Mouse (Mus musculus) heart, embryonic 12.5 days (tissue): ENCODE results near the gene Phykpl. TPM values are rescaled to one million over a fixed set of nuclear protein-coding genes. Genes with fewer than 3 reads are reported as not detected.
A peak's percentile ranks its signal among the peaks of the same experiment; 100 is the strongest.
"Not testable (repeated sequence)": the region's sequence is repeated elsewhere in the genome, so short reads cannot be mapped to it uniquely, and the experiment has no call there.

Experiments
- ATAC-seq: fragments of 200-750 bp; cut with Nextera tagmentation; 2 replicates; pipeline ENCODE4 v1.8.0; 2017; ENCODE audit warnings: moderate TSS enrichment, moderate library complexity; ENCODE audit not compliant: insufficient number of reproducible peaks, low FRiP score
- H3K27ac ChIP-seq: fragments of 300-500 bp; sonication (generic); 2 replicates; pipeline ENCODE4 v1.5.1; 2016; ENCODE audit warnings: mild to moderate bottlenecking, moderate library complexity; ENCODE audit not compliant: poor library complexity, severe bottlenecking
- H3K27me3 ChIP-seq: fragments of 300-500 bp; sonication (generic); replicated peaks from 2 replicates; pipeline ENCODE4 v1.6.1; 2016; ENCODE audit warnings: mild to moderate bottlenecking, moderate library complexity
- H3K36me3 ChIP-seq: fragments of 300-500 bp; sonication (generic); 2 replicates; pipeline ENCODE4 v1.6.1; 2016; ENCODE audit warnings: mild to moderate bottlenecking, moderate library complexity
- H3K4me1 ChIP-seq: fragments of 300-500 bp; sonication (generic); replicated peaks from 2 replicates; pipeline ENCODE4 v1.6.1; 2016; ENCODE audit warnings: mild to moderate bottlenecking
- H3K4me2 ChIP-seq: fragments of 300-500 bp; sonication (generic); 2 replicates; pipeline ENCODE4 v1.6.1; 2016; ENCODE audit warnings: mild to moderate bottlenecking, moderate library complexity
- H3K4me3 ChIP-seq: fragments of 300-500 bp; sonication (generic); 2 replicates; pipeline ENCODE4 v1.5.1; 2016; ENCODE audit warnings: mild to moderate bottlenecking
- H3K9ac ChIP-seq: fragments of 300-500 bp; sonication (generic); 2 replicates; pipeline ENCODE4 v1.6.1; 2016; ENCODE audit warnings: mild to moderate bottlenecking, moderate library complexity
- H3K9me3 ChIP-seq: fragments of 300-500 bp; sonication (generic); replicated peaks from 2 replicates; pipeline ENCODE4 v1.6.1; 2016; ENCODE audit warnings: mild to moderate bottlenecking, moderate library complexity
- WGBS: fragments of 180-500 bp; shearing (Covaris S2); methylation state at CpG from one replicate; pipeline ENCODE4 v1.1.7; 2016; 5-methylcytosine and 5-hydroxymethylcytosine counted together
- polyA plus RNA-seq: library from polyadenylated mRNA; unstranded; fragments of >200 nt; fragmentation: Nextera tagmentation; extraction: Ambion mirVana; gene quantifications from 2 replicates; pipeline ENCODE4 v1.2.1, GENCODE M21; 2016

The Phykpl gene
- polyA plus RNA-seq, 1 experiment from 2014 or later, result 15.1 TPM

- peaks cover 17% of the 10 kb centered on the region; the same call in 1 of the 2 replicates for H3K4me1 ChIP-seq
These were observed 47.7 kb downstream of the Phykpl start for GRCm38 (mm10) chr11:51632130-51632753.

GRCm38 (mm10) chr11:51633200-51633599 lies 48.6 kb downstream of the Phykpl start:
- not testable (repeated sequence) for H3K27ac ChIP-seq, H3K4me2 ChIP-seq, H3K9ac ChIP-seq, H3K4me3 ChIP-seq, ATAC-seq, H3K27me3 ChIP-seq, H3K9me3 ChIP-seq
- Histone ChIP-seq H3K4me1 (peaks cover 23% of the 10 kb centered on the region), H3K36me3 (peaks cover 23% of the 10 kb centered on the region; the same call in 1 of the 2 replicates)
- WGBS, result 95% methylated on average over 7 of the region's 7 CpGs

More at GRCm38 (mm10) chr11:51632130-51632753, 47.7 kb downstream of the Phykpl start:
- no peak overlapping the region for H3K4me2 ChIP-seq
- no peaks in the 10 kb centered on the region for H3K9me3 ChIP-seq
- no peaks in the 10 kb centered on the region for H3K27me3 ChIP-seq
- H3K9ac ChIP-seq, result no peak overlapping the region
- H3K4me3 ChIP-seq, result no peak overlapping the region
- H3K27ac ChIP-seq, result no peak overlapping the region
- no peak for ATAC-seq
- WGBS, result 79% methylated on average over 6 of the region's 6 CpGs
- H3K36me3 ChIP-seq, result peaks cover 32% of the 10 kb centered on the region

GRCm38 (mm10) chr11:51633721-51634120 lies 49.2 kb downstream of the Phykpl start:
- WGBS, result 82% methylated on average over 3 of the region's 3 CpGs
- Histone ChIP-seq H3K4me3 (no peak overlapping the region), H3K9me3 (no peaks in the 10 kb centered on the region), H3K4me1 (peaks cover 23% of the 10 kb centered on the region), H3K4me2 (no peak overlapping the region), H3K36me3 (peaks cover 20% of the 10 kb centered on the region; the same call in 1 of the 2 replicates), H3K9ac (no peak overlapping the region), H3K27me3 (no peaks in the 10 kb centered on the region), H3K27ac (no peak overlapping the region)
- ATAC-seq, result no peak

GRCm38 (mm10) chr11:51635127-51635524 lies 50.6 kb downstream of the Phykpl start:
- WGBS, result 8% methylated on average over 6 of the region's 6 CpGs
- peak overlapping the region; percentile 76 for H3K9ac ChIP-seq
- H3K27ac ChIP-seq, result no peak overlapping the region

GRCm38 (mm10) chr11:51635525-51636322 lies 51.2 kb downstream of the Phykpl start, which contains the start of gene Rmnd5b:
Gene Rmnd5b (minus strand): TSS chr11:51635896.
- peak; percentile 84 for ATAC-seq
- H3K36me3 ChIP-seq, result 0 out of 2 replicates have a peak, but pooled peaks cover 3% of the 10 kb centered on the region
- WGBS, result under 1% methylated on average over 61 of the region's 61 CpGs
- H3K27ac ChIP-seq, result peak within 1 kb of the TSS; percentile 65
- peaks cover 20% of the 10 kb centered on the region for H3K4me1 ChIP-seq
- H3K4me2 ChIP-seq, result peak within 1 kb of the TSS; percentile 68
- H3K9me3 ChIP-seq, result no peaks in the 10 kb centered on the region
- H3K4me3 ChIP-seq, result peak within 1 kb of the TSS; percentile 73
- no peaks in the 10 kb centered on the region for H3K27me3 ChIP-seq
- H3K9ac ChIP-seq, result peak within 1 kb of the TSS; percentile 76

More at GRCm38 (mm10) chr11:51635127-51635524, 50.6 kb downstream of the Phykpl start:
- Histone ChIP-seq H3K4me2 (peak overlapping the region; percentile 68), H3K9me3 (no peaks in the 10 kb centered on the region), H3K36me3 (0 out of 2 replicates have a peak, but pooled peaks cover 6% of the 10 kb centered on the region), H3K27me3 (no peaks in the 10 kb centered on the region), H3K4me3 (peak overlapping the region; percentile 73), H3K4me1 (peaks cover 20% of the 10 kb centered on the region)
- no peak for ATAC-seq

GRCm38 (mm10) chr11:51636323-51636684 lies 51.7 kb downstream of the Phykpl start:
- H3K27me3 ChIP-seq, result no peaks in the 10 kb centered on the region
- 4% methylated on average over 6 of the region's 6 CpGs for WGBS
- peak overlapping the region; percentile 68 for H3K4me2 ChIP-seq
- H3K4me3 ChIP-seq, result peak overlapping the region; percentile 73
- peak overlapping the region; percentile 76 for H3K9ac ChIP-seq
- H3K4me1 ChIP-seq, result peaks cover 20% of the 10 kb centered on the region
- ATAC-seq, result 0 out of 2 replicates have a peak, but pooled peaks have one; percentile 48
- 0 out of 2 replicates have a peak, but pooled peaks cover 3% of the 10 kb centered on the region for H3K36me3 ChIP-seq
- peak overlapping the region; percentile 65 for H3K27ac ChIP-seq
- no peaks in the 10 kb centered on the region for H3K9me3 ChIP-seq

- ATAC-seq, result no peak
- Histone ChIP-seq H3K9ac (peak overlapping the region; percentile 64; the same call in 1 of the 2 replicates), H3K4me3 (peak overlapping the region; percentile 29), H3K4me2 (peak overlapping the region; percentile 55), H3K36me3 (no peaks in the 10 kb centered on the region), H3K27me3 (no peaks in the 10 kb centered on the region), H3K9me3 (no peaks in the 10 kb centered on the region), H3K27ac (0 out of 2 replicates have a peak overlapping the region, but pooled peaks have one; percentile 16), H3K4me1 (peaks cover 21% of the 10 kb centered on the region)
- WGBS, result 5% methylated on average over 17 of the region's 17 CpGs
These were observed 53.4 kb downstream of the Phykpl start for GRCm38 (mm10) chr11:51637971-51638414.

- Histone ChIP-seq H3K27ac (no peak overlapping the region), H3K9ac (no peak overlapping the region), H3K4me3 (no peak overlapping the region)
These were observed 53.9 kb downstream of the Phykpl start for GRCm38 (mm10) chr11:51638497-51638896.

GRCm38 (mm10) chr11:51640748-51641147 lies 56.2 kb downstream of the Phykpl start:
- Histone ChIP-seq H3K9me3 (no peaks in the 10 kb centered on the region), H3K27me3 (peaks cover 16% of the 10 kb centered on the region; the same call in 1 of the 2 replicates), H3K27ac (no peak overlapping the region), H3K4me2 (no peak overlapping the region), H3K9ac (no peak overlapping the region), H3K4me3 (no peak overlapping the region), H3K36me3 (peaks cover 20% of the 10 kb centered on the region), H3K4me1 (peaks cover 20% of the 10 kb centered on the region)
- ATAC-seq, result no peak
- WGBS, result 75% methylated on average over 7 of the region's 7 CpGs

More at GRCm38 (mm10) chr11:51638497-51638896, 53.9 kb downstream of the Phykpl start:
- H3K9me3 ChIP-seq, result no peaks in the 10 kb centered on the region
- H3K4me2 ChIP-seq, result peak overlapping the region; percentile 55
- H3K4me1 ChIP-seq, result peaks cover 26% of the 10 kb centered on the region
- ATAC-seq, result no peak
- 0 out of 2 replicates have a peak, but pooled peaks cover 1% of the 10 kb centered on the region for H3K36me3 ChIP-seq
- H3K27me3 ChIP-seq, result no peaks in the 10 kb centered on the region
- whole genome bisulfite sequencing, result 72% methylated on average over 5 of the region's 5 CpGs

- Histone ChIP-seq H3K4me2 (peak overlapping the region; percentile 10; the same call in 1 of the 2 replicates), H3K9me3 (no peaks in the 10 kb centered on the region), H3K36me3 (peaks cover 21% of the 10 kb centered on the region), H3K27me3 (peaks cover 16% of the 10 kb centered on the region; the same call in 1 of the 2 replicates), H3K4me3 (no peak overlapping the region), H3K9ac (no peak overlapping the region), H3K27ac (no peak overlapping the region), H3K4me1 (peaks cover 22% of the 10 kb centered on the region)
- no peak for ATAC-seq
- 57% methylated on average over 9 of the region's 9 CpGs for WGBS
These were observed 58.6 kb downstream of the Phykpl start for GRCm38 (mm10) chr11:51643202-51643601.

GRCm38 (mm10) chr11:51643761-51644160 lies 59.2 kb downstream of the Phykpl start:
- WGBS, result 40% methylated on average over 15 of the region's 15 CpGs
- peaks cover 16% of the 10 kb centered on the region; the same call in 1 of the 2 replicates for H3K27me3 ChIP-seq
- H3K27ac ChIP-seq, result no peak overlapping the region
- no peaks in the 10 kb centered on the region for H3K9me3 ChIP-seq
- no peak for ATAC-seq
- peaks cover 28% of the 10 kb centered on the region for H3K4me1 ChIP-seq
- 0 out of 2 replicates have a peak overlapping the region, but pooled peaks have one; percentile 2 for H3K4me3 ChIP-seq
- H3K4me2 ChIP-seq, result peak overlapping the region; percentile 10
- H3K36me3 ChIP-seq, result peaks cover 21% of the 10 kb centered on the region
- no peak overlapping the region for H3K9ac ChIP-seq
